Mouse (Mus musculus): ENCODE data around the gene Cypt12.

Gene Cypt12

DNA sequence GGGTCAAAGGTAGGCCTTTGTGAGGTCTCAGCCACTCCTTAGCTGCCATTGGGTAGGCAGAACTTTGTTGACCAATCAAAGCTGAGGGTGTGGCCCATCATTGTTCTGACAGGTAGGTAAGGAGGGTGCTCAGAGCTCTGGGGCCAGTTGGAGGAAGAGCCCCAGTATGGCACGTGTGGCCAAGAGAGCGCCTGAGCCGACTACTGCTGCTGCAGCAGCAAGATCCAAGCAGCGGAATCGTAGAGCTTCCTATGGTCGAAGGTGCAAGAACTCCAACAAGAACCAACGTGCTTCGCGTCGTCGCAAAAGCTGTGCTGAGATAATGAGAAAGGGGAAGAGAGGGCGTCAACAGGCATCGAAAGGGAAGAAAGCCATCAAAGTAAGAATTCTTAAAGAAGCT lies at the start of gene Cypt12:
Cypt12 (plus strand) TSS at position 112 of the 400 bp plus-strand sequence.
- no peak for DNase-seq (ENCODE audit: low read depth, low spot score)

DNA sequence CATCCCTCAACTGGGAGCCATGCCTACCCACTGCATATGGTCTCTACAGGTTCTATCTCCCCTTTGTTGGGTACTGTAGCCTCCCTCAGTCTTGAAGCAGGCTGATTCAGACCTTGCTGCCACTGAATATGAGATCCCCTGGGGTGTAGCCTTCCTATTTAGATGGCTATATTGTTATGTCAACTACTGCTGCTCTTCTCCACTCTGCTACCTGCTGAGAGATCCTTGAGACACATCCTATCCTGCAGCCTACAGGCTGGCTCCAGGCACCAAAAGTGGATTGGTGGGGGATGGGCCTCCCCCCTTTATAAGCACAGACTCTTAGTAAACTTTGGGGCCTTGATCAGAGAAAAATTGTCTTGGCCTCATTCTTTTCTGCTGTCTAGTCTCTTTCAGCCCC lies 34.4 kb upstream of the Cypt12 start:
- no peak for DNase-seq (ENCODE audit: low read depth, low spot score)

DNA sequence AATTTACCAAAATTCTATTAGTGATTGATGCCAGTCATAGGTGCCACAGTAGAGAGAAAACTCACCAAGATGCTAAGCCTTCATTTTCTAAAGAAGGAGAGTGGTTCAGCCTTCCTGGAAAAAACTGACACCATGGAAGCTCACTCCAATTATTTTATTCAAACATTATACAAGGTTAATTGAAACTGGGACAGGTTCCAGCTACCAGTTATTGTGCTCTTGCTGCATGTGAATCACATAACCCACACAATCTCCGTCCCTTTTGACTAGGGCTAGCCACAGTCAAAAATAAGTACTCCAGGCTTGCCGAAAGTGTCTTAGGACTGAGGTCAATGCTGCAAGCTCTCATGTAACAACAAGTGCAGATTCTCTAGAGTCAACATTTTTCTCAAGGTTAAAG lies 8.0 kb upstream of the Cypt12 start:
- no peak for DNase-seq (ENCODE audit: low read depth, low spot score)
